Mouse (Mus musculus) liver, embryonic 14.5 days (tissue): ENCODE measurements around the gene Cap2.

ENCODE experiments used
- CTCF ChIP-seq: IDR thresholded peaks from 2 replicates; pipeline ENCODE4 v1.5.1; 2016; ENCODE audit warnings: antibody characterized with exemption, low read depth, control low read depth
- EP300 ChIP-seq: IDR thresholded peaks from 2 replicates; pipeline ENCODE4 v1.6.1; 2016; ENCODE audit warnings: antibody characterized with exemption, low read depth

DNA sequence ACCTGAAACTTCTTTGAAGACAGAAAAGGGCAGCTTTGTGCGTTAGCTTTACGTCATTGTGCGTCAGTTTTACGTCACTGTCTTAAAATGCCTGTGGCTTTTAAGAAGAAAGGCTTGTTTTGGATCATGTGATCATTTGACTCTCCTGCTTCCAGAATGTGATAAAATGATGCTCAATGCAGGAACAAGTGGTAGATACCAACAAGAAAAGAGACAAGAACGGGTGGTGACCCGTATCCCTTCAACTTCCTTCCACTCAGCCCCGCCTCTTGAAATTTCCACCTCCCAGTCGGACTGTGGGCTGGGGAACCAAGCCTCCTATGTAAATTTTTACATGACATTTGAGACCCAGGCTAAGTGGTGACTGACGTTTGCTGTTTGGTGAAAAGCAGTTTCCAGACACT is 13.5 kb downstream of the Cap2 start:
- no peak for TF ChIP-seq CTCF
- no peak for TF ChIP-seq EP300
